Mouse (Mus musculus): Measurements from ENCODE around the gene Lcmt1. TPM values are rescaled to one million over a fixed set of nuclear protein-coding genes. Genes with fewer than 3 reads are reported as not detected.
A peak's percentile ranks its signal among the peaks of the same experiment; 100 is the strongest.

Lcmt1 gene
- total and polyA plus RNA-seq, 3 experiments = 26.4 to 34.8 (median 27.6) TPM

DNA sequence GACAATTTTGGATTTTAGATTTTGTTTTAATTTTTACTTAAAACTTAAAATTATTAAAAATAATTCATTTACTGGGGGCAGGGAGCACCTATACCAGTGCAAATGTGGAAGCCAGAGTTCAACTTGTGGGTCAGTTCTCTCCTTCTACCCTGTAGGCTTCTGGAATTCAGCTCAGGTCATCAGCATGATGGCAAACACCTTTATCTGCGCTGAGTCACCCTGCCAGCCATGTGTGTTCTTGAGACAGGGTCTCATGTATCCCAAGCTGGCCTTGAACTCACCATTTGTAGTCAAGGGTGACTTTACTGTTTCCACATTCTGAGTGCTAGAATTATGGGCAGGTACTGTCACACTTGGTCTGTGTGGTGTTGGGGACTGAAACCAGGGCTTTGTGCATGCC lies 45.5 kb upstream of the Lcmt1 start:
- H3K36me3 ChIP-seq (replicated peaks in 1 of 2; ENCODE audit: control insufficient read depth in 1 of 2, insufficient read depth in 1 of 2, low read length in 1 of 2) = peaks cover 55 to 90% of the 10 kb centered on the region in 2 experiments
- peaks cover 12 to 72% of the 10 kb centered on the region in 2 experiments for H3K4me1 ChIP-seq (ENCODE audit: control insufficient read depth in 1 of 2, insufficient read depth in 2 of 2)
- H3K79me2 ChIP-seq (replicated peaks; ENCODE audit: control insufficient read depth, extremely low read depth, insufficient read depth, poor library complexity, severe bottlenecking) = no peaks in the 10 kb centered on the region
- no peaks in the 10 kb centered on the region for H3K9me3 ChIP-seq (replicated peaks; ENCODE audit: low read length)
- H3K27ac ChIP-seq (ENCODE audit: insufficient read depth, low read depth) = no peak overlapping the region
- H3K4me2 ChIP-seq (ENCODE audit: insufficient read depth, low read depth, poor library complexity, severe bottlenecking) = no peak overlapping the region
- no peak overlapping the region for H3K9ac ChIP-seq (ENCODE audit: insufficient read depth, low read depth)
- TF ChIP-seq CTCF (conservative IDR thresholded peaks at IDR 0.05 in 1 of 2, IDR thresholded peaks at IDR 0.05 in 1 of 2; ENCODE audit: low read depth in 2 of 2, low read length in 2 of 2) = no peak
- dilution Hi-C loops (cut with MboI; ENCODE audit: extremely low pct_ligation_motif_present, extremely low pct_unique_long_range_greater_than_20kb, low sequenced_read_pairs) (no loop called here), in situ Hi-C loops (cut with MboI; ENCODE audit: low pct_ligation_motif_present, low pct_unique_long_range_greater_than_20kb, low sequenced_read_pairs) (no loop called here)
- H3K4me3 ChIP-seq (replicated peaks in 1 of 3; ENCODE audit: low read depth in 2 of 3, low read length in 2 of 3, poor library complexity in 1 of 3) = no peak overlapping the region
- no peak for DNase-seq (ENCODE audit: extremely low read depth)
- no peaks in the 10 kb centered on the region for H3K27me3 ChIP-seq (replicated peaks)

DNA sequence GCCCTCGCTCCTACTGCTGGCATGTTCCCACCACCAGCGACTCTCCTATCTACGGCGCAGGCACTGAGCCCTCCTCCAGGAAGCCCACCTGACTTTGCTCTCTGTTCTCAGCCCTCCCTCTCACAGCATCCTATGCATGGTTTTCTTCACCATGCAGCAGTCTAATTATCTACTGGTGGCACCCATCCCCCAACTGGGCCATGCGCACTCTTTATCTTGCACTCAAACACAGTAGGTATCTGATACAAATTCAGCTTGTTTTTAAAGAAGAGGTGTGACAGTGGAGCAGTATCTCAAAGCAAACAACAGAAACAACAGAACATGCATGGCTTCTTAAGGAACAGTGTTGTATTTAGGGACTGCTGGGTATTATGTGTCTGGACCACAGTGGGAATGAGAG lies 43.5 kb upstream of the Lcmt1 start:
- peaks cover 42 to 80% of the 10 kb centered on the region in 2 experiments for H3K36me3 ChIP-seq (replicated peaks in 1 of 2; ENCODE audit: control insufficient read depth in 1 of 2, insufficient read depth in 1 of 2, low read length in 1 of 2)
- no peak overlapping the region for H3K9ac ChIP-seq (ENCODE audit: insufficient read depth, low read depth)
- in situ Hi-C loops (cut with MboI; ENCODE audit: low pct_ligation_motif_present, low pct_unique_long_range_greater_than_20kb, low sequenced_read_pairs) = no loop called here
- no peak overlapping the region for H3K4me3 ChIP-seq (replicated peaks in 1 of 3; ENCODE audit: low read depth in 2 of 3, low read length in 2 of 3, poor library complexity in 1 of 3)
- TF ChIP-seq HCFC1 (IDR thresholded peaks at IDR 0.05; ENCODE audit: low read depth, low read length) = no peak
- no peak for TF ChIP-seq RAD21 (IDR thresholded peaks at IDR 0.05; ENCODE audit: low read depth, low read length)
- TF ChIP-seq TCF12 (IDR thresholded peaks at IDR 0.05; ENCODE audit: low read depth, low read length) = no peak
- TF ChIP-seq KAT2A (IDR thresholded peaks at IDR 0.05; ENCODE audit: insufficient replicate concordance, low read length) = no peak
- TF ChIP-seq ELF1 (IDR thresholded peaks at IDR 0.05; ENCODE audit: low read depth, low read length) = no peak
- no peak for TF ChIP-seq TBP (conservative IDR thresholded peaks at IDR 0.05; ENCODE audit: low read depth, low read length)
- TF ChIP-seq USF1 (IDR thresholded peaks at IDR 0.05; ENCODE audit: low read depth, low read length) = no peak
- TF ChIP-seq EP300 (IDR thresholded peaks at IDR 0.05; ENCODE audit: low read length) = no peak
- TF ChIP-seq ZC3H11A (IDR thresholded peaks at IDR 0.05; ENCODE audit: low read depth, low read length) = no peak
- TF ChIP-seq CHD1 (IDR thresholded peaks at IDR 0.05; ENCODE audit: low read depth, low read length) = no peak
- no peak for TF ChIP-seq NELFE (IDR thresholded peaks at IDR 0.05; ENCODE audit: low read depth, low read length)
- TF ChIP-seq ZKSCAN1 (IDR thresholded peaks at IDR 0.05; ENCODE audit: borderline replicate concordance, low read depth, low read length) = no peak
- TF ChIP-seq ZMIZ1 (IDR thresholded peaks at IDR 0.05; ENCODE audit: low read depth, low read length) = no peak
- H3K9me3 ChIP-seq (replicated peaks; ENCODE audit: low read length) = no peaks in the 10 kb centered on the region
- no peak overlapping the region for H3K27ac ChIP-seq (ENCODE audit: insufficient read depth, low read depth)
- H3K79me2 ChIP-seq (replicated peaks; ENCODE audit: control insufficient read depth, extremely low read depth, insufficient read depth, poor library complexity, severe bottlenecking) = no peaks in the 10 kb centered on the region
- dilution Hi-C loops (cut with MboI; ENCODE audit: extremely low pct_ligation_motif_present, extremely low pct_unique_long_range_greater_than_20kb, low sequenced_read_pairs) = no loop called here
- no peaks in the 10 kb centered on the region for H3K27me3 ChIP-seq (replicated peaks)
- DNase-seq (ENCODE audit: extremely low read depth) = no peak
- H3K4me1 ChIP-seq (ENCODE audit: control insufficient read depth in 1 of 2, insufficient read depth in 2 of 2) = peaks cover 24 to 92% of the 10 kb centered on the region in 2 experiments
- H3K4me2 ChIP-seq (ENCODE audit: insufficient read depth, low read depth, poor library complexity, severe bottlenecking) = no peak overlapping the region

DNA sequence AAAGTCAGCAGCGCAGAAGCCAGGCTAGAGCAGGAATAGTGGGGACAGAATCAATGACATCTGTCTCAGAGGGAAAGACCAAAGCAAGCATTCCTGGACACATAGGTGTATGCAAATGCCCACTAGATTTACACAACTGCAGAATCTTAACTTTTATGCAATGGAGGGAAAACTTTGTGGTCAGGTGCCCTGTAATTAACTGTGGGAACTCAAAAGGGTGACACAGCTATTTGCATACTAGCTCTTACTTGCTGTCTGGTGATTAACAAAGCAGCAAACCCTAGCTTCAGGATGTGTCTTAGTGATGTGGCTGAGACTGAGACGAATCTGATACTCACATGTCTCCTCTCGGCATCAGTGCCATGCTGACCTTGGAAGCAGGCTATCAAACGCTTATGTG lies 42.7 kb upstream of the Lcmt1 start:
- Histone ChIP-seq H3K9me3 (replicated peaks; ENCODE audit: low read length) (no peaks in the 10 kb centered on the region), H3K4me1 (ENCODE audit: control insufficient read depth in 1 of 2, insufficient read depth in 2 of 2) (peaks cover 24 to 98% of the 10 kb centered on the region in 2 experiments), H3K4me3 (replicated peaks in 1 of 3; ENCODE audit: low read depth in 2 of 3, low read length in 2 of 3, poor library complexity in 1 of 3) (no peak overlapping the region), H3K9ac (ENCODE audit: insufficient read depth, low read depth) (no peak overlapping the region), H3K79me2 (replicated peaks; ENCODE audit: control insufficient read depth, extremely low read depth, insufficient read depth, poor library complexity, severe bottlenecking) (no peaks in the 10 kb centered on the region), H3K4me2 (ENCODE audit: insufficient read depth, low read depth, poor library complexity, severe bottlenecking) (no peak overlapping the region), H3K27ac (ENCODE audit: insufficient read depth, low read depth) (no peak overlapping the region), H3K36me3 (replicated peaks in 1 of 2; ENCODE audit: control insufficient read depth in 1 of 2, insufficient read depth in 1 of 2, low read length in 1 of 2) (peaks cover 34 to 74% of the 10 kb centered on the region in 2 experiments), H3K27me3 (replicated peaks) (no peaks in the 10 kb centered on the region)
- in situ Hi-C loops (cut with MboI; ENCODE audit: low pct_ligation_motif_present, low pct_unique_long_range_greater_than_20kb, low sequenced_read_pairs) (no loop called here), dilution Hi-C loops (cut with MboI; ENCODE audit: extremely low pct_ligation_motif_present, extremely low pct_unique_long_range_greater_than_20kb, low sequenced_read_pairs) (no loop called here)
- DNase-seq (ENCODE audit: extremely low read depth) = peak; percentile 58
- TF ChIP-seq BHLHE40 (IDR thresholded peaks at IDR 0.05; ENCODE audit: low read depth, low read length) (peak; percentile 77), TBP (conservative IDR thresholded peaks at IDR 0.05; ENCODE audit: low read depth, low read length) (no peak), ZKSCAN1 (IDR thresholded peaks at IDR 0.05; ENCODE audit: borderline replicate concordance, low read depth, low read length) (no peak), ZMIZ1 (IDR thresholded peaks at IDR 0.05; ENCODE audit: low read depth, low read length) (no peak), HCFC1 (IDR thresholded peaks at IDR 0.05; ENCODE audit: low read depth, low read length) (no peak), USF2 (conservative IDR thresholded peaks at IDR 0.05; ENCODE audit: low read depth, low read length) (no peak), CHD2 (IDR thresholded peaks at IDR 0.05; ENCODE audit: low read length) (no peak), GABPA (IDR thresholded peaks at IDR 0.05; ENCODE audit: insufficient replicate concordance, low read depth, low read length) (no peak), POLR2A (IDR thresholded peaks at IDR 0.05; ENCODE audit: low read depth, low read length) (no peak), MAFK (IDR thresholded peaks at IDR 0.05; ENCODE audit: insufficient replicate concordance, low read length) (0 out of 2 replicates have a peak, but pooled peaks have one; percentile 37), EP300 (IDR thresholded peaks at IDR 0.05; ENCODE audit: low read length) (peak; percentile 47; the same call in 1 of the 2 replicates), RAD21 (IDR thresholded peaks at IDR 0.05; ENCODE audit: low read depth, low read length) (no peak), SIN3A (IDR thresholded peaks at IDR 0.05; ENCODE audit: low read length) (no peak), MXI1 (IDR thresholded peaks at IDR 0.05; ENCODE audit: low read depth, low read length) (no peak), KAT2A (IDR thresholded peaks at IDR 0.05; ENCODE audit: insufficient replicate concordance, low read length) (no peak), UBTF (IDR thresholded peaks at IDR 0.05; ENCODE audit: low read depth, low read length) (no peak), POLR2AphosphoS2 (IDR thresholded peaks at IDR 0.05; ENCODE audit: low read depth, low read length) (no peak), MYC (IDR thresholded peaks at IDR 0.05; ENCODE audit: low read depth, low read length) (no peak), SMC3 (IDR thresholded peaks at IDR 0.05; ENCODE audit: low read depth, low read length) (no peak), CTCF (conservative IDR thresholded peaks at IDR 0.05 in 1 of 2, IDR thresholded peaks at IDR 0.05 in 1 of 2; ENCODE audit: low read depth in 2 of 2, low read length in 2 of 2) (no peak)
